Mouse (Mus musculus) liver, embryonic 14.5 days (tissue): ENCODE measurements around the gene Rhox3e. TPM values are rescaled to one million over a fixed set of nuclear protein-coding genes. Genes with fewer than 3 reads are reported as not detected.
"Not testable (repeated sequence)": the region's sequence is repeated elsewhere in the genome, so short reads cannot be mapped to it uniquely, and the experiment has no call there.

ENCODE experiments used
- ATAC-seq: fragments of 200-750 bp; cut with Nextera tagmentation; 2 replicates; pipeline ENCODE4 v1.8.0; 2017; ENCODE audit warnings: moderate number of reproducible peaks, mild to moderate bottlenecking, moderate library complexity; ENCODE audit not compliant: insufficient read depth
- DNase-seq, 3 experiments: peaks; one replicate each; pipeline ENCODE4 v3.0.0-alpha.2; 2012 to 2013; ENCODE audit warnings: low read depth in 3 of 3, low spot score in 3 of 3
- H3K27ac ChIP-seq: fragments of 300-500 bp; sonication (generic); 2 replicates; pipeline ENCODE4 v1.5.1; 2014; ENCODE audit warnings: moderate library complexity, mild to moderate bottlenecking, control low read depth, inconsistent platforms
- H3K27me3 ChIP-seq: fragments of 300-500 bp; sonication (generic); 2 replicates; pipeline ENCODE4 v1.6.1; 2014; ENCODE audit warnings: mild to moderate bottlenecking, low read length, moderate library complexity; ENCODE audit not compliant: control insufficient read depth, insufficient read depth
- H3K36me3 ChIP-seq: fragments of 300-500 bp; sonication (generic); replicated peaks from 2 replicates; pipeline ENCODE4 v1.6.1; 2014; ENCODE audit warnings: low read depth; ENCODE audit not compliant: control insufficient read depth, insufficient read depth
- H3K4me1 ChIP-seq, 2 experiments: fragments of 200-500 bp in 1 of 2; fragments of 300-500 bp in 1 of 2; sonication (generic) in 1 of 2; replicated peaks; 2 replicates each; pipeline ENCODE4 v1.6.1; 2012 to 2014; ENCODE audit warnings: antibody characterized with exemption in 1 of 2, inconsistent platforms in 1 of 2, low read length in 1 of 2; ENCODE audit not compliant: control insufficient read depth in 2 of 2, insufficient read depth in 2 of 2
- H3K4me2 ChIP-seq: fragments of 300-500 bp; sonication (generic); 2 replicates; pipeline ENCODE4 v1.6.1; 2014; ENCODE audit warnings: low read depth, mild to moderate bottlenecking, control low read depth, moderate library complexity
- H3K4me3 ChIP-seq, 2 experiments: fragments of 200-500 bp in 1 of 2; fragments of 300-500 bp in 1 of 2; sonication (generic) in 1 of 2; 2 replicates each; pipeline ENCODE4 v1.5.1; 2012 to 2014; ENCODE audit warnings: low read depth in 2 of 2, low read length in 2 of 2, mild to moderate bottlenecking in 2 of 2, control low read depth in 1 of 2, inconsistent platforms in 1 of 2, moderate library complexity in 1 of 2; ENCODE audit not compliant: insufficient read depth in 1 of 2
- H3K9ac ChIP-seq: fragments of 300-500 bp; sonication (generic); replicated peaks from 2 replicates; pipeline ENCODE4 v1.6.1; 2014; ENCODE audit warnings: mild to moderate bottlenecking, control low read depth, moderate library complexity
- H3K9me3 ChIP-seq: fragments of 300-500 bp; sonication (generic); 2 replicates; pipeline ENCODE4 v1.6.1; 2016; ENCODE audit warnings: low read length, mixed read lengths; ENCODE audit not compliant: control insufficient read depth
- WGBS: fragments of 180-500 bp; shearing (Covaris S2); extraction: QIAGEN DNeasy Blood & Tissue Kit; methylation state at CpG from one replicate; pipeline ENCODE4 v1.1.7; 2014; ENCODE audit not compliant: insufficient replicate concordance; 5-methylcytosine and 5-hydroxymethylcytosine counted together
- polyA plus RNA-seq, 2 experiments: library from polyadenylated mRNA; depleted of rRNA in 1 of 2; stranded (reverse) in 1 of 2; unstranded in 1 of 2; fragments of >200 nt; fragmentation: Nextera tagmentation in 1 of 2; extraction: Ambion mirVana in 1 of 2; gene quantifications; 2 replicates each; pipeline versions ENCODE4 v1.2.1 to v1.2.3; 2012 to 2014

The Rhox3e gene
- polyA plus RNA-seq (2012; rRNA removed) = not detected in 2 replicates
- polyA plus RNA-seq (2014; fragmentation: Nextera tagmentation; extraction: Ambion mirVana) = not detected in 2 replicates

DNA sequence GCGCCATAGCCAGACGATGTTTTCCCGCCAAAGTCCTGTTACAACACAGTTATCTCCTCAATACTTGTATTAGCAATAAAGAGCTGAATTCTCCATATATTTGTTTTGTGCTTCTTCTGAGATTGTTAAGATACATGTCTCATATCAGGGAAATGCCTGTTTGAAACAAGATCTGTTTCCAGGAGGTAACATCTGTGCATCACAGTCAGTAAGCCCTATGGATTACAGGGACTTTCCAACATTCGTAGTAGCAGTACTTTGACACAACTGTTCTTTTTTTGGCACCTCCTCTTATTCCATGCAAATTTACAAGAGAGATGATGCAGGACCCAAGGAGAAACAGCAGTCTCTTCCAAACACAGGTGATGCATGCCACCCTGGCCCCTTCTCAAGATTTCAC lies at the start of gene Rhox3e:
Rhox3e (plus strand) TSS at position 301 of the 400 bp plus-strand sequence.
- H3K4me1 ChIP-seq, DNase-seq, H3K27ac ChIP-seq, H3K4me2 ChIP-seq, H3K27me3 ChIP-seq, H3K9me3 ChIP-seq, H3K9ac ChIP-seq, H3K36me3 ChIP-seq, H3K4me3 ChIP-seq, ATAC-seq: not testable (repeated sequence)
- WGBS = no CpG with 5 or more reads among the region's 4 CpGs

DNA sequence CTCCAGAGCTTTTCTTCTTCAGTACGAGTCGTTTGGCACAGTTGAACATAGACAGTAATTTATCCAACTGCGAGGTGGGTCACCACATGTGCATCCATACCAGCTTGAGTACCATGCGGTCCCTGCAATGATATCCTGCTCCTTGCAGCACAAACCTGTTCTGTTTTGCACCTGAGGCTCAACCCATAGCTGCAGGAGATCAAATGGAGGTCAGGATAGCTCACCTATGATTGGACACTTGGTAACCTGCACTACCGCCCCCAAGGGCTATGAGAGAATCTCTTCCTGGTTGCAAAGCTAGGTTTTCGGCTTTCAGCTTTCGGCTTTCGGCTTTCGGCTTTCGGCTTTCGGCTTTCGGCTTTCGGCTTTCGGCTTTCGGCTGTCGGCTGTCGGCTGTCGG lies 27.8 kb upstream of the Rhox3e start, which contains the start of gene Rhox4d:
Rhox4d (plus strand) TSS at position 301 of the 400 bp plus-strand sequence.
- H3K4me1 ChIP-seq, DNase-seq, H3K36me3 ChIP-seq, H3K27ac ChIP-seq, H3K4me3 ChIP-seq, H3K9ac ChIP-seq, H3K4me2 ChIP-seq, H3K9me3 ChIP-seq, H3K27me3 ChIP-seq, ATAC-seq: not testable (repeated sequence)
- 74% methylated on average over 12 of the region's 18 CpGs for WGBS

DNA sequence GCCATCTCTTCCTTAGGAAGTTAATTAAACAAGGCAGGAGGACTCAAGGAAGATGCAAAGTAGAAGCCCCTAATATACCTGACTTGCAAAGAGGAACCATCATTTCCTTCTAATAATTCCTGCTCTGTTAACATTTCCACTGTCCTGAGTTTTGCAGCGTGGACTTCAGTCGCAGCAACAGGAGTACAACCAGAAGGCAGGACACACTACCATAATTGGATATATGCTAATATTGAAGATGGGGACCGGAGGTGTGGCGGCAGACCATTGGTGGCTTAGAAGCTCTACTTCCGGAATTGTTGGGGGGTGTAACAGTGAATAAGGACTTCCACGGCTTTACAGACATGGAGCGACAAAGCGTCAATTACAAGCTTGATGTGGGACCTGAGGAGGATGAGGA lies 11.7 kb upstream of the Rhox3e start, which contains the start of gene Rhox2e:
Rhox2e (plus strand) TSS at position 301 of the 400 bp plus-strand sequence.
- whole genome bisulfite sequencing = 60% methylated on average over 2 of the region's 8 CpGs
- H3K27ac ChIP-seq, ATAC-seq, DNase-seq, H3K27me3 ChIP-seq, H3K4me2 ChIP-seq, H3K9me3 ChIP-seq, H3K4me1 ChIP-seq, H3K36me3 ChIP-seq, H3K9ac ChIP-seq, H3K4me3 ChIP-seq: not testable (repeated sequence)

DNA sequence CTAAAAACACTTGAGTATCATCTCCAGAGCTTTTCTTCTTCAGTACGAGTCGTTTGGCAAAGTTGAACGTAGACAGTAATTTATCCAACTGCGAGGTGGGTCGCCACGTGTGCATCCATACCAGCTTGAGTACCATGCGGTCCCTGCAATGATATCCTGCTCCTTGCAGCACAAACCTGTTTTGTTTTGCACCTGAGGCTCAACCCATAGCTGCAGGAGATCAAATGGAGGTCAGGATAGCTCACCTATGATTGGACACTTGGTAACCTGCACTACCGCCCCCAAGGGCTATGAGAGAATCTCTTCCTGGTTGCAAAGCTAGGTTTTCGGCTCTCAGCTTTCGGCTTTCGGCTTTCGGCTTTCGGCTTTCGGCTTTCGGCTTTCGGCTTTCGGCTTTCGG lies 15.3 kb downstream of the Rhox3e start, which contains the start of gene Rhox4e:
Rhox4e (plus strand) TSS at position 301 of the 400 bp plus-strand sequence.
- H3K36me3 ChIP-seq, H3K4me3 ChIP-seq, H3K4me2 ChIP-seq, H3K9ac ChIP-seq, H3K9me3 ChIP-seq, H3K27me3 ChIP-seq, DNase-seq, ATAC-seq, H3K4me1 ChIP-seq, H3K27ac ChIP-seq: not testable (repeated sequence)
- 79% methylated on average over 10 of the region's 18 CpGs for WGBS

DNA sequence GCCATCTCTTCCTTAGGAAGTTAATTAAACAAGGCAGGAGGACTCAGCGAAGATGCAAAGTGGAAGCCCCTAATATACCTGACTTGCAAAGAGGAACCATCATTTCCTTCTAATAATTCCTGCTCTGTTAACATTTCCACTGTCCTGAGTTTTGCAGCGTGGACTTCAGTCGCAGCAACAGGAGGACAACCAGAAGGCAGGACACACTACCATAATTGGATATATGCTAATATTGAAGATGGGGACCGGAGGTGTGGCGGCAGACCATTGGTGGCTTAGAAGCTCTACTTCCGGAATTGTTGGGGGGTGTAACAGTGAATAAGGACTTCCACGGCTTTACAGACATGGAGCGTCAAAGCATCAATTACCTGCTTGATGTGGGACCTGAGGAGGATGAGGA lies 29.3 kb downstream of the Rhox3e start, which contains the start of gene Rhox2f:
Rhox2f (plus strand) TSS at position 301 of the 400 bp plus-strand sequence.
- H3K9me3 ChIP-seq, H3K4me2 ChIP-seq, H3K4me3 ChIP-seq, H3K36me3 ChIP-seq, H3K4me1 ChIP-seq, ATAC-seq, DNase-seq, H3K9ac ChIP-seq, H3K27ac ChIP-seq, H3K27me3 ChIP-seq: not testable (repeated sequence)
- WGBS = 71% methylated on average over 5 of the region's 8 CpGs

DNA sequence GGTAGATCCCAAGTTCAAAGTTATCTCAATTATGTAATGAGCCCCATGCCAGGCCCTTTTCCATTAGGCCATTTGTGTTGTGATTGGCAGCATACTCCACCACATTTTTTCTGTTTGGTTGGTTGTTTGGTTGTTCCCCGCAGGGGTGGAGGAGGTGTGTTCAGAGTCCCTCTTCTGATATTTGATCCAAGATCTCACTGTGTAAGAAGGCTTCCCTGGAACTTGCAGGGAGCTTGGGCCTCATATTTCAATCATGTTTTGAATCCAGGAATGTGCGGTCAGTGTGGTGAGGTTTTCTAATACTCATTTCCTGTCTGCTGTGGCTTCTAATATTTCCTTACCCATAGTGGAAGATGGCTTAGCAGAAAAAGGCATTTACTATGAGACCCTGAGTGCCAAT lies 30.8 kb downstream of the Rhox3e start:
- H3K27me3 ChIP-seq, H3K9ac ChIP-seq, H3K4me1 ChIP-seq, H3K36me3 ChIP-seq, DNase-seq, ATAC-seq, H3K4me2 ChIP-seq, H3K9me3 ChIP-seq, H3K4me3 ChIP-seq, H3K27ac ChIP-seq: not testable (repeated sequence)
- 35% methylated on average over 2 of the region's 2 CpGs for WGBS

DNA sequence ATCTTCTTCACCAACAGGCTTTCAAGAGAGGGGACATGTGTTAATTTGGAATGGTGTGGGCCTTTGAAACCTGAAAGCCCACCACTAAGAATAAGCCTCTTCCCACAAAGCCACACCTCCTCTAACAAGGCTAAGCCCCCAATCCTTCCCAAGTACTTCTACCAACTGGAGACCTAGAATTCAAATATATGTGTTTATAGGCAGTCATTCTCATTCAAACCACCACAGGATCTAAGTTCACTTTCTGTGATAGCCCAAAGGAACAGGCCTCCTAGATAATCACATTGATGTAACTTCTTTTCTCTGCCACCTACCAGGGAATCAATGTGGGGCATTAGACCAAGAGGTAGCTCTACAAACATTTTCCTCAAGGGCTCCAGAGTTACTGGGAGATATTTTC lies 38.9 kb downstream of the Rhox3e start, which contains the start of gene Rhox3f:
Rhox3f (plus strand) TSS at position 301 of the 400 bp plus-strand sequence.
- H3K27ac ChIP-seq, H3K4me1 ChIP-seq, H3K9ac ChIP-seq, H3K9me3 ChIP-seq, H3K4me2 ChIP-seq, H3K4me3 ChIP-seq, H3K27me3 ChIP-seq, DNase-seq, H3K36me3 ChIP-seq, ATAC-seq: not testable (repeated sequence)
